Mouse (Mus musculus): ENCODE data around the gene Unc13d.

DNA sequence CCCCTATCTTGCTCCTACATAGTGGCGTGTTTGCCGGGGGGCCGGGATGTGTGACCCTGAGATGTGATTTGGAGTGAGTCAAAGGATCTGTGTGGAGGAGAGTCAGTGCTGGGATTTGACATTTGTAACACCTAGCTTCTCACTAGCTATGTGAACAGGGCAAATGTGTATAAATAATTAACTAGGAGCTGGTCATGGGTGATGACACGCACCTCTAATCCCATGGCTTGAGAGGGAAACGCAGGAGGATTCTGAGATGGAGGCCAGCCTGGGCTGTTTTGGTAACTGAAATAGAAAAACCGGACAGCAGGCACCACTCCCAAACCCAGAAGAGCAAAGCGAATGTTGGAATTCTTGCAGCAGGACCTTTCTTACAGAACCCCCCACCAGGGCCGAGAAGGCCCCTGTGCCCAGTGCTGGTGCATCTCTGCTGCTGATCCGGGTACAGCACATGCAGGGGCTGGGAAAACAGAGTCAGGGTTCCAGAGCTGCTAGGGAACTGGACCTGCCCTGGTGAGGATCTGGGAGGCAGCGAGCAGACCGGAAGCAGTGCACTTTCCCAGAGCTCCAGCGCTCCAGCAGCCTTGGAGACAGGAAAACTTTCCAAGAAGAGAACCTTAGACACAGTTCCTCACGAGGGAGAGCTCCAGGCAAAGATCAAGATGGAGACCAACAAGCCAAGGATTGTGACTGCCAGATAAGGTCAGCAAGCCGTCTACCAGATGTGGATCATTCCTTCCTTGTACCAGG is 21.1 kb upstream of the Unc13d start:
- TF ChIP-seq CTCF (conservative IDR thresholded peaks at IDR 0.05; ENCODE audit: low read length) (no peak), NANOG (IDR thresholded peaks at IDR 0.05; ENCODE audit: borderline replicate concordance, low read length) (no peak)

All from E14TG2a.4 (cell line).